Mouse (Mus musculus) telencephalon, adult 2 months (tissue): ENCODE measurements at regions not wholly inside any gene's neighbourhood (a gene's known extent, or its start where the extent isn't known, plus 50 kb on each side); places are given as distances from the start of the nearest gene placed in this dataset.

Experiments
- DNase-seq: peaks from one replicate; pipeline ENCODE4 v3.0.0-alpha.2; 2011; ENCODE audit warnings: low read depth, low spot score

GRCm38 (mm10) chr14:71359581-71359980 is 759.9 kb upstream of the Fam160b2 start:
- no peak for DNase-seq

- peak; percentile 83 for DNase-seq
These were observed 738.6 kb upstream of the Fam160b2 start for GRCm38 (mm10) chr14:71338219-71338618.

- DNase-seq: no peak
These were observed 737.3 kb upstream of the Fam160b2 start for GRCm38 (mm10) chr14:71336906-71337305.

GRCm38 (mm10) chr14:71334022-71334421 is 734.4 kb upstream of the Fam160b2 start:
- DNase-seq: no peak

GRCm38 (mm10) chr14:71329862-71330630 is 730.4 kb upstream of the Fam160b2 start:
- DNase-seq: peak; percentile 79

GRCm38 (mm10) chr14:71327621-71328020 is 728.0 kb upstream of the Fam160b2 start:
- no peak for DNase-seq

- no peak for DNase-seq
These were observed 727.0 kb upstream of the Fam160b2 start for GRCm38 (mm10) chr14:71326521-71327105.

- DNase-seq: no peak
These were observed 715.6 kb upstream of the Fam160b2 start for GRCm38 (mm10) chr14:71315228-71315627.

- DNase-seq: no peak
These were observed 700.1 kb upstream of the Fam160b2 start for GRCm38 (mm10) chr14:71299755-71300154.

- no peak for DNase-seq
These were observed 681.9 kb upstream of the Fam160b2 start for GRCm38 (mm10) chr14:71281568-71281967.

GRCm38 (mm10) chr14:71276309-71276791 is 676.7 kb upstream of the Fam160b2 start:
- no peak for DNase-seq

- no peak for DNase-seq
These were observed 672.8 kb upstream of the Fam160b2 start for GRCm38 (mm10) chr14:71272470-71272869.

GRCm38 (mm10) chr14:71257650-71258049 is 658.0 kb upstream of the Fam160b2 start:
- no peak for DNase-seq

- DNase-seq: no peak
These were observed 654.6 kb upstream of the Fam160b2 start for GRCm38 (mm10) chr14:71254207-71254606.

- DNase-seq: no peak
These were observed 652.5 kb upstream of the Fam160b2 start for GRCm38 (mm10) chr14:71252136-71252535.

- no peak for DNase-seq
These were observed 651.5 kb upstream of the Fam160b2 start for GRCm38 (mm10) chr14:71251116-71251515.

GRCm38 (mm10) chr14:71249387-71249965 is 649.8 kb upstream of the Fam160b2 start:
- no peak for DNase-seq

- DNase-seq: no peak
These were observed 648.9 kb upstream of the Fam160b2 start for GRCm38 (mm10) chr14:71248534-71248933.

GRCm38 (mm10) chr14:71241655-71242390 is 642.2 kb upstream of the Fam160b2 start:
- no peak for DNase-seq

- DNase-seq: no peak
These were observed 636.6 kb upstream of the Fam160b2 start for GRCm38 (mm10) chr14:71236192-71236591.

- DNase-seq: no peak
These were observed 635.3 kb upstream of the Fam160b2 start for GRCm38 (mm10) chr14:71234900-71235299.

GRCm38 (mm10) chr14:71234276-71234675 is 634.6 kb upstream of the Fam160b2 start:
- no peak for DNase-seq
